Mouse (Mus musculus) lung, postnatal 25 days (tissue): ENCODE measurements around the gene Bcas2.
"Not testable (repeated sequence)": the region's sequence is repeated elsewhere in the genome, so short reads cannot be mapped to it uniquely, and the experiment has no call there.

ENCODE experiments used
- DNase-seq: peaks from one replicate; pipeline ENCODE4 v3.0.0; 2022; ENCODE audit warnings: low spot score

The Bcas2 gene

GRCm38 (mm10) chr3:103215399-103215798, 43.9 kb downstream of the Bcas2 start:
- not testable (repeated sequence) for DNase-seq

DNA sequence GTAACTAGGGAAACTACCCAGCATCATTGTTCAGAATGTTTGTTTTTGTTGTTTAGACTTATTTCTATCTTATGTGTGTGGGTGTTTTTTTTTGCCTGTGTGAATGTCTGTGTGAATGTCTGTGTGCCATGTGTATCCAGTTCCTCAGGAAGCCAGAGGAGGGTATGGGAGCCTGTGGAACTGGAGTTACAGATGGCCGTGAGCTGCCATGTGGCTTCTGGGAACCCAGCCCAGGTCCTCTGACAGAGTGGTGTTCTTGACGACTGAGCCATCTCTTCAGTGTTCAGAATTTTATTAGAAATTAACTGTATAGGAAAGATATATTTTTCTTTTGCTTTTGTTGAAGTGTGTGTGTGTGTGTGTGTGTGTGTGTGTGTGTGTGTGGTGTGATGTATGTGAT, 50.0 kb downstream of the Bcas2 start:
- DNase-seq, result no peak

DNA sequence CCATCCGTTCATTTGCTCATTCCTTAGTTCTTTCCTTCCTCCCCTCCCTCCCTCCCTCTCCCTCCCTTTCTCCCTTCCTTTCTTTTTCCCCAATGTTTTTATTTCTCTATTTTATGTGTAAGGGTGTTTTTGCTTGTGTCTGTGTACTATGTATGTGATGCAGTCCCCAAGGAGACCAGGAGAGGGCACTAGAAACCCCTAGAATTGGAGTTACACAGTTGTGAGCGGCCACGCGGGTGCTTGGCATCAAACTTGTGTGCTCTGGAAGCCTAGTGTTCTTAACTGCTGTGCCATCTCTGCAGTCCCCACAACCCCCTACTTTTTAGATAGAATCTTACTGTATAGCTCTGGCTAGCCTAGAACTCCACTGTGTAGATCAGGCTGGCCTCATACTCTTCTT, 52.3 kb downstream of the Bcas2 start:
- DNase-seq, result peak; percentile 8

DNA sequence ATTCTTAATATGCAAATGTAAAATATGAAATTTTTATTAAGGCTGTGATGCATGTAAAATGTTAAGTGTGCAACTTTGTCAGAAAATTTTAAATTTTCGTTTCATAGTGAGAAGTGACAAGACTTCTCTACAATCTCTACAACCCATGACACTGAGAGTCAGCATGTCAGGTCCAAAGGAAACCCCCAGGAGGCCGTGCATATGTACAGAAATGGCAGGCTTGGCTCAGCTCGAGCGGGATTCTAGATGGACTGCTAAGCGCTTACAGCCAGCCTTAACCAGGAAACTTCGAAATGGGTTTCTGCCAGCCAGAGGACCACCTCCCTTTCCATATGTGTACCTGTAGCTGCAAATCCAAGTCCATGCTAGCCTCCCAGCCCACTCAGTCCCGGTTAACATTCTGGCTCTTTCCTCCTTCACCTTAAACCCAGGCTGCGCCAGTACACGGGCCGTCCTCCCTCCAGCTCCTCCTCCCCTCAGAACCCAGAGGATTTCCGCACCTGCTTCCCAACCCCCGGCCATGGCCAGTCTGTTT, 52.8 kb downstream of the Bcas2 start:
- no peak for DNase-seq

GRCm38 (mm10) chr3:103227729-103228128, 56.3 kb downstream of the Bcas2 start:
- no peak for DNase-seq
